Mouse (Mus musculus) ES-E14 (cell line): ENCODE results near the gene Lsm11. TPM values are rescaled to one million over a fixed set of nuclear protein-coding genes. Genes with fewer than 3 reads are reported as not detected.

Experiments
- DNase-seq: peaks from one replicate; pipeline ENCODE4 v3.0.0-alpha.2; 2013; ENCODE audit warnings: low read depth, low spot score
- H3K27ac ChIP-seq: 2 replicates; pipeline ENCODE4 v1.5.1; 2012; ENCODE audit warnings: low read depth, mild to moderate bottlenecking, low read length, moderate library complexity, mixed read lengths; ENCODE audit not compliant: poor library complexity, insufficient read depth, severe bottlenecking
- H3K36me3 ChIP-seq: 2 replicates; pipeline ENCODE4 v1.6.1; 2012; ENCODE audit warnings: mild to moderate bottlenecking, low read length, moderate library complexity, mixed read lengths; ENCODE audit not compliant: control insufficient read depth, poor library complexity, insufficient read depth, severe bottlenecking
- H3K4me1 ChIP-seq, 2 experiments: fragments of 150-350 bp in 1 of 2; sonication (generic) in 1 of 2; 2 replicates each; pipeline ENCODE4 v1.6.1; 2012; ENCODE audit warnings: low read length in 2 of 2, mild to moderate bottlenecking in 1 of 2, mixed read lengths in 1 of 2; ENCODE audit not compliant: control insufficient read depth in 2 of 2, insufficient read depth in 2 of 2, poor library complexity in 1 of 2
- H3K4me3 ChIP-seq, 2 experiments: fragments of 150-350 bp in 1 of 2; sonication (generic) in 1 of 2; 2 replicates each; pipeline ENCODE4 v1.5.1; 2012; ENCODE audit warnings: low read length in 2 of 2, low read depth in 1 of 2, mild to moderate bottlenecking in 1 of 2, mixed read lengths in 1 of 2; ENCODE audit not compliant: insufficient read depth in 1 of 2, poor library complexity in 1 of 2, severe bottlenecking in 1 of 2
- H3K9ac ChIP-seq: 2 replicates; pipeline ENCODE4 v1.6.1; 2012; ENCODE audit warnings: low read depth, mild to moderate bottlenecking, low read length, mixed read lengths; ENCODE audit not compliant: poor library complexity, insufficient read depth, severe bottlenecking
- H3K9me3 ChIP-seq: fragments of 150-350 bp; sonication (generic); 2 replicates; pipeline ENCODE4 v1.6.1; 2012; ENCODE audit warnings: low read depth, mild to moderate bottlenecking, low read length; ENCODE audit not compliant: control insufficient read depth, insufficient read depth
- CHD2 ChIP-seq: IDR thresholded peaks from 2 replicates; pipeline ENCODE4 v1.6.1; 2014; ENCODE audit warnings: mild to moderate bottlenecking, low read depth, low read length, inconsistent platforms
- HCFC1 ChIP-seq: IDR thresholded peaks from 2 replicates; pipeline ENCODE4 v1.6.1; 2012; ENCODE audit warnings: low read length, inconsistent platforms, borderline replicate concordance; ENCODE audit not compliant: insufficient read depth
- MAFK ChIP-seq: IDR thresholded peaks from 2 replicates; pipeline ENCODE4 v1.6.1; 2014; ENCODE audit warnings: mild to moderate bottlenecking, low read depth, low read length, inconsistent platforms; ENCODE audit not compliant: insufficient read depth
- ZC3H11A ChIP-seq: IDR thresholded peaks from 2 replicates; pipeline ENCODE4 v1.6.1; 2012; ENCODE audit warnings: low read depth, mild to moderate bottlenecking, inconsistent platforms, low read length, borderline replicate concordance
- ZNF384 ChIP-seq: IDR thresholded peaks from 2 replicates; pipeline ENCODE4 v1.6.1; 2012; ENCODE audit warnings: low read depth, low read length, inconsistent platforms
- in situ Hi-C, 2 experiments: fragments of 600-800 bp; cut with MboI; formaldehyde crosslinking; loops; one replicate each; pipeline ENCODE4 v1.15.1; 2025; ENCODE audit warnings: low sequenced_read_pairs in 2 of 2, inconsistent platforms in 1 of 2; ENCODE audit not compliant: unreplicated experiment in 2 of 2
- total RNA-seq: library from RNA; depleted of rRNA; stranded (reverse); fragments of 300-350 nt; gene quantifications from 2 replicates; pipeline ENCODE4 v1.2.3, GENCODE M21; 2012

Gene Lsm11
- total RNA-seq, 1 experiment, result 7.9 TPM

GRCm38 (mm10) chr11:45942281-45942680 lies 2.5 kb downstream of the Lsm11 start:
- H3K36me3 ChIP-seq, result peaks cover 1% of the 10 kb centered on the region; the same call in 1 of the 2 replicates

GRCm38 (mm10) chr11:45938917-45939316 lies 5.8 kb downstream of the Lsm11 start:
- Histone ChIP-seq H3K9me3 (no peaks in the 10 kb centered on the region), H3K36me3 (peaks cover 3% of the 10 kb centered on the region; the same call in 1 of the 2 replicates), H3K27ac (no peak overlapping the region), H3K4me3 (no peak overlapping the region), H3K9ac (no peak overlapping the region), H3K4me1 (peaks cover 0 to 3% of the 10 kb centered on the region in 2 experiments; a peak in 1 of 4 replicates)
- DNase-seq, result no peak
- TF ChIP-seq HCFC1 (no peak), ZC3H11A (no peak), ZNF384 (no peak), MAFK (no peak), CHD2 (no peak)
- in situ Hi-C loops, result no loop called here

More at GRCm38 (mm10) chr11:45942281-45942680, 2.5 kb downstream of the Lsm11 start:
- Histone ChIP-seq H3K4me1 (peaks cover 0 to 3% of the 10 kb centered on the region in 2 experiments; a peak in 1 of 4 replicates), H3K9ac (no peak overlapping the region), H3K4me3 (no peak overlapping the region), H3K9me3 (no peaks in the 10 kb centered on the region), H3K27ac (no peak overlapping the region)
- in situ Hi-C loops, result no loop called here
- DNase-seq, result no peak
- TF ChIP-seq ZC3H11A (no peak), CHD2 (no peak), HCFC1 (no peak), ZNF384 (no peak), MAFK (no peak)

GRCm38 (mm10) chr11:45937478-45937877 lies 7.3 kb downstream of the Lsm11 start:
- Histone ChIP-seq H3K9ac (no peak overlapping the region), H3K4me1 (peaks cover 0 to 3% of the 10 kb centered on the region in 2 experiments; a peak in 1 of 4 replicates), H3K27ac (no peak overlapping the region), H3K36me3 (peaks cover 15% of the 10 kb centered on the region; the same call in 1 of the 2 replicates), H3K9me3 (no peaks in the 10 kb centered on the region), H3K4me3 (no peak overlapping the region)
- no peak for DNase-seq
- in situ Hi-C loops, result no loop called here
- TF ChIP-seq ZC3H11A (no peak), ZNF384 (no peak), MAFK (no peak), HCFC1 (no peak), CHD2 (no peak)

DNA sequence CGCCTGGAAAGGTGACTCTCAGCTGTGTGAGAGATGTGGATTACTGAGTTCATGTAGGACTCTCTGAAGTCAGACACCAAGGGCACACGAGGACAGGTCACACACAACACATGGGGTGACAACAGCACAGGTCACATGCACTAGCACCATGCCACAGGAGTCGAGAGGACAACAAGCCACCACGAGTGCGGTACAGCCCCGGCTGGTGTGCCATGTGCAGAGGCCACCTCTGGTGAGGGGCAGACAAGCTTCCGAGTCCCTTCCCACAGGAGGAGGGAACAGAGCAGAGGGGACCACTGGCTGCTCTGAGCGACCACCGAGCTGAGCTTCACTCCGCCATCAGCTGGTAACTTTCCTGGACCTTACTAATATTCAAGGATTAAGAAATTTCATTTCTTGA lies 12.0 kb downstream of the Lsm11 start:
- no peak for DNase-seq
- Histone ChIP-seq H3K9ac (no peak overlapping the region), H3K4me1 (peaks cover 0 to 3% of the 10 kb centered on the region in 2 experiments; a peak in 1 of 4 replicates), H3K4me3 (no peak overlapping the region), H3K36me3 (peaks cover 14% of the 10 kb centered on the region; the same call in 1 of the 2 replicates), H3K27ac (no peak overlapping the region), H3K9me3 (no peaks in the 10 kb centered on the region)
- in situ Hi-C loops, result no loop called here
- TF ChIP-seq ZC3H11A (no peak), HCFC1 (no peak), CHD2 (no peak), MAFK (no peak), ZNF384 (no peak)
